Mouse (Mus musculus): Measurements from ENCODE around the gene Gm8764.

DNA sequence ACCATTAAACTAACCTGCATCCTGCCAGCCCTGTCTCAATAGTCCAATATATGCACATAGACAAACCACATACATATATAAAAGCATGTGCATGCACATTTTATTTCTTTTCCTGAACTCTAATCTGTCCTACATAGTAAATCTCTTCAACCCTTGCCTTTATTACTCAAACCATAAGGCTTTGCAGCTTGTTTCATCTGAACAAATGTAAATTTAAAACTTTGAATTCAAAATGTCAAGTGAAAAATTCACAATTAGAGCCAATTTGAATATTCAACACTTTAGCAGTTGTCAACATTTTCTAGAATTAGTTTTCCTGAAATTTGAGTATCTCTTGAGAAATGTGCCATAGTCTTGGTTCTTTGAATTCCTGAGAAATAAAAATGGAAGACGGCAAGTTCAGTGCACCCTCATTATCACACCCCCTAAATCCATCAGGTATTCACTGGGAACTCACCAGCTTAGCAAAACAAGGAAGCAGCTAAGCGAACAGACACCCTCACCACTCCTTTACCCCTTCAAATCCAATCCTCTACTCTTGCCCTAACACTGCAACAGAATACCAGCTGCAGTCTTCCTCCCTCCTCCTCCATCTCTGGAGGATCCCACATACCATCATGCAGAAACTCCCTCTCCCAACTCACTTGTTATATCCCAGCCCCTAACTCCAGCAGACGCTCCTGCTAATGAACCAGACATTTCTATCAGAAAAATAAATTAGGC, 50.6 kb downstream of the Gm8764 start:
- TF ChIP-seq CTCF (conservative IDR thresholded peaks at IDR 0.05; ENCODE audit: insufficient read depth, insufficient read length, low read depth, low read length) (no peak), POLR2A (IDR thresholded peaks at IDR 0.05; ENCODE audit: low read depth, low read length) (no peak)

Data from kidney, adult 2 months (tissue).